Mouse (Mus musculus): ENCODE data around the gene Slc2a3. TPM values are rescaled to one million over a fixed set of nuclear protein-coding genes. Genes with fewer than 3 reads are reported as not detected.

Slc2a3 gene
- polyA plus RNA-seq, 1 experiment from 2014 or later: 2.9 TPM

GRCm38 (mm10) chr6:122708826-122709225 lies 92.6 kb downstream of the Slc2a3 start:
- H3K36me3 ChIP-seq (ENCODE audit: control insufficient read depth, insufficient read depth): no peaks in the 10 kb centered on the region
- H3K4me2 ChIP-seq (replicated peaks; ENCODE audit: low read depth): no peak overlapping the region
- H3K27me3 ChIP-seq (replicated peaks; ENCODE audit: control insufficient read depth, insufficient read depth, low read length): no peaks in the 10 kb centered on the region
- WGBS: 61% methylated on average over 4 of the region's 4 CpGs
- no peaks in the 10 kb centered on the region for H3K4me1 ChIP-seq (replicated peaks; ENCODE audit: control insufficient read depth, insufficient read depth, low read length)
- H3K27ac ChIP-seq (ENCODE audit: low read depth, low read length): no peak overlapping the region
- no peaks in the 10 kb centered on the region for H3K9me3 ChIP-seq (ENCODE audit: control insufficient read depth)
- H3K9ac ChIP-seq (ENCODE audit: low read depth, low read length): no peak overlapping the region
- peak; percentile 18; the same call in 1 of the 2 replicates for TF ChIP-seq CTCF (IDR thresholded peaks at IDR 0.05; ENCODE audit: low read depth)
- no peak overlapping the region for H3K4me3 ChIP-seq (ENCODE audit: low read depth, low read length)
- no peak for ATAC-seq

GRCm38 (mm10) chr6:122707036-122707800 lies 94.2 kb downstream of the Slc2a3 start, which contains the start of gene Nanog:
Gene Nanog (plus strand): TSS chr6:122707489.
- Histone ChIP-seq H3K36me3 (ENCODE audit: control insufficient read depth, insufficient read depth) (no peaks in the 10 kb centered on the region), H3K27ac (ENCODE audit: low read depth, low read length) (no peak within 1 kb of the TSS), H3K4me2 (replicated peaks; ENCODE audit: low read depth) (no peak within 1 kb of the TSS), H3K9me3 (ENCODE audit: control insufficient read depth) (no peaks in the 10 kb centered on the region), H3K4me1 (replicated peaks; ENCODE audit: control insufficient read depth, insufficient read depth, low read length) (no peaks in the 10 kb centered on the region), H3K4me3 (ENCODE audit: low read depth, low read length) (no peak within 1 kb of the TSS), H3K9ac (ENCODE audit: low read depth, low read length) (no peak within 1 kb of the TSS), H3K27me3 (replicated peaks; ENCODE audit: control insufficient read depth, insufficient read depth, low read length) (no peaks in the 10 kb centered on the region)
- TF ChIP-seq CTCF (IDR thresholded peaks at IDR 0.05; ENCODE audit: low read depth): no peak
- ATAC-seq: no peak
- WGBS: 31% methylated on average over 12 of the region's 12 CpGs

DNA sequence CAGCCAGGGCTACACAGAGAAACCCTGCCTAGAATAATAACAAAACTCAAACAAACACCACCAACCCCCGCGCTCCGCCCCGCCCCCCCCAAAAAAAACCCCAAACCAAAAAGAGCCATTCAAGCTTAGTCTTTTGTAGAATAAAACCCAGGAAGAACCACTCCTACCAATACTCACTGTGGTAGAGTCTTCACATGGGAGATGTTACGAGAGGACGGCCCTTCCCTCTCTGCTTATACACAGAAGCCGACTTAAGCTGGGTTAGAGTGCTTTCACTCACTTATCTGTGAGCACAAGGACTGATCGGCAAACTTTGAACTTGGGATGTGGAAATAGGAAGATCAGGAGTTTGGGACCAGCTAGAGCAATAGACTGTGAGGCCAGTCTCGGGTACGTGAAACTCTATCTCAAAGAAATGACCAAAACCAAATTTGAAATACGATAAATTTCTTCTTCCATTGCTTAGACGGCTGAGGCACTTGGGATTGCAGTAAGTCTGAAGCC lies 95.1 kb downstream of the Slc2a3 start:
- no peaks in the 10 kb centered on the region for H3K27me3 ChIP-seq (replicated peaks; ENCODE audit: control insufficient read depth, insufficient read depth, low read length)
- H3K4me3 ChIP-seq (ENCODE audit: low read depth, low read length): no peak overlapping the region
- no peak overlapping the region for H3K4me2 ChIP-seq (replicated peaks; ENCODE audit: low read depth)
- H3K9me3 ChIP-seq (ENCODE audit: control insufficient read depth): no peaks in the 10 kb centered on the region
- no peaks in the 10 kb centered on the region for H3K4me1 ChIP-seq (replicated peaks; ENCODE audit: control insufficient read depth, insufficient read depth, low read length)
- H3K27ac ChIP-seq (ENCODE audit: low read depth, low read length): no peak overlapping the region
- TF ChIP-seq CTCF (IDR thresholded peaks at IDR 0.05; ENCODE audit: low read depth): no peak
- WGBS: 62% methylated on average over 12 of the region's 12 CpGs
- no peak overlapping the region for H3K9ac ChIP-seq (ENCODE audit: low read depth, low read length)
- ATAC-seq: no peak
- H3K36me3 ChIP-seq (ENCODE audit: control insufficient read depth, insufficient read depth): no peaks in the 10 kb centered on the region

- TF ChIP-seq CTCF (IDR thresholded peaks at IDR 0.05; ENCODE audit: low read depth): no peak
- WGBS: 43% methylated on average over 1 of the region's 1 CpGs
- no peak overlapping the region for H3K4me2 ChIP-seq (replicated peaks; ENCODE audit: low read depth)
Observed at GRCm38 (mm10) chr6:122703706-122704105, 97.7 kb downstream of the Slc2a3 start.

DNA sequence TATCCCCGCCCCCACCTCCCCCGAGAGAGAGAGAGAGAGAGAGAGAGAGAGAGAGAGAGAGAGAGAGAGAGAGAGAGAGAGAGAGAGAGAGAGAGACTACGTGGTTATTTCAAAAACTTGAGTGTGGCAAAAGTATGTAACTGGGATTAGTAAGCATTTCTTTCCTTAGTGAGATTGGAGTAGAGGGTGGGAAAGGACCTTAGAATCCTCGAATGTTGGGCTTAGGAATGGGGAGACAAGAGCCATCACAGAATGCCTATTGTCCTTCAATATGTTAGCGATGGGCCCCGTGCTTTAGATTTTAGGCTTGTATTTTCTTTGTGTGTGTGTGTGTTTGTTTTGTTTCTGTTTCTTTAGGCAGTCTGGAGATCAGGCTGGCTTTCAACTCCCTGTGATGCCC lies 98.2 kb downstream of the Slc2a3 start:
- Histone ChIP-seq H3K36me3 (ENCODE audit: control insufficient read depth, insufficient read depth) (no peaks in the 10 kb centered on the region), H3K9me3 (ENCODE audit: control insufficient read depth) (no peaks in the 10 kb centered on the region), H3K4me2 (replicated peaks; ENCODE audit: low read depth) (no peak overlapping the region; the same call in 1 of the 2 replicates), H3K27me3 (replicated peaks; ENCODE audit: control insufficient read depth, insufficient read depth, low read length) (no peaks in the 10 kb centered on the region), H3K4me1 (replicated peaks; ENCODE audit: control insufficient read depth, insufficient read depth, low read length) (no peaks in the 10 kb centered on the region), H3K4me3 (ENCODE audit: low read depth, low read length) (no peak overlapping the region), H3K27ac (ENCODE audit: low read depth, low read length) (no peak overlapping the region), H3K9ac (ENCODE audit: low read depth, low read length) (no peak overlapping the region)
- WGBS: 37% methylated on average over 6 of the region's 6 CpGs
- no peak for TF ChIP-seq CTCF (IDR thresholded peaks at IDR 0.05; ENCODE audit: low read depth)
- no peak for ATAC-seq

More at GRCm38 (mm10) chr6:122703706-122704105, 97.7 kb downstream of the Slc2a3 start:
- no peaks in the 10 kb centered on the region for H3K9me3 ChIP-seq (ENCODE audit: control insufficient read depth)
- H3K4me1 ChIP-seq (replicated peaks; ENCODE audit: control insufficient read depth, insufficient read depth, low read length): no peaks in the 10 kb centered on the region
- no peak for ATAC-seq
- H3K27ac ChIP-seq (ENCODE audit: low read depth, low read length): no peak overlapping the region
- H3K4me3 ChIP-seq (ENCODE audit: low read depth, low read length): no peak overlapping the region
- H3K36me3 ChIP-seq (ENCODE audit: control insufficient read depth, insufficient read depth): no peaks in the 10 kb centered on the region
- H3K9ac ChIP-seq (ENCODE audit: low read depth, low read length): no peak overlapping the region
- no peaks in the 10 kb centered on the region for H3K27me3 ChIP-seq (replicated peaks; ENCODE audit: control insufficient read depth, insufficient read depth, low read length)

DNA sequence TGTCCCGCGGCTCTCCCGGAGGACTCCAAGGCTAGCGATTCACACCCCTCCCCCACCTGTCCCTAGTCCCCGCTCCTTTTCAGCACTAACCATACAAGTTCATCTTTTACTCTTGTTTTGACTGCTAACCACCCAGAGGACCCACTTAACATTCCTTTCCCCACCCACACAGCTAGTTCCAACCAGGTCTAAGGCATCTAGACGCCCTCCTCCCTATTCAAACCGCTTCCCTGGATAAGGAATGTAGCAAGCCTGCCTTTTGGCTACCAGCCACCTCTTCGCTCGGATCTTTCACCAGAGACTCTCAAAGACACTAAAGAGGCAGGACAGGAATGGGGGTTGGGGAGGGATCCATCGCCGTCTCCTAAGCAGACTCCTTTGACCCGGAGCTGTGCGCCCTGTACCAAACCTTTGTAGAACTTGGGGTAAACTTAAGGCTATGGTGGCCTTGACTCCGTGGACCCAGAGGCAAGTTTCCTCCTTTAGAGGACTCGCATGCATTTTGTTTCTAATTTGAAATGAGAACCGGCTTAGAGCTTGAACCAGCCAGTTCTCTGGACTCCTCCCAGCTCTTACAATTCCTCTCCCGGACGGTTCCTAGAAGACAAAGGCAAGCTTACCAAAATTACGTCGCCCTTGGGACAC lies 98.8 kb downstream of the Slc2a3 start:
- Histone ChIP-seq H3K9me3 (ENCODE audit: control insufficient read depth) (no peaks in the 10 kb centered on the region), H3K4me3 (ENCODE audit: low read depth, low read length) (no peak overlapping the region), H3K36me3 (ENCODE audit: control insufficient read depth, insufficient read depth) (no peaks in the 10 kb centered on the region), H3K27me3 (replicated peaks; ENCODE audit: control insufficient read depth, insufficient read depth, low read length) (no peaks in the 10 kb centered on the region), H3K27ac (ENCODE audit: low read depth, low read length) (no peak overlapping the region; the same call in 1 of the 2 replicates), H3K4me2 (replicated peaks; ENCODE audit: low read depth) (peak overlapping the region; percentile 51), H3K4me1 (replicated peaks; ENCODE audit: control insufficient read depth, insufficient read depth, low read length) (no peaks in the 10 kb centered on the region), H3K9ac (ENCODE audit: low read depth, low read length) (no peak overlapping the region)
- 13% methylated on average over 20 of the region's 20 CpGs for WGBS
- TF ChIP-seq CTCF (IDR thresholded peaks at IDR 0.05; ENCODE audit: low read depth): no peak
- ATAC-seq: peak; percentile 41; the same call in 1 of the 2 replicates

All from intestine, postnatal 0 days (tissue).